Mouse (Mus musculus) heart, adult 8-10 months (tissue): ENCODE data around the gene Tbx2. TPM values are rescaled to one million over a fixed set of nuclear protein-coding genes. Genes with fewer than 3 reads are reported as not detected.

Experiments used
- DNase-seq: peaks from one replicate; pipeline ENCODE4 v3.0.0; 2022; ENCODE audit warnings: low spot score
- total RNA-seq, 4 experiments: library from RNA; stranded (reverse); gene quantifications; 2 replicates each; pipeline ENCODE4 v1.2.4; 2022

Gene Tbx2
- total RNA-seq, 4 experiments from 2014 or later: 4.1 to 6.6 (median 4.7) TPM

DNA sequence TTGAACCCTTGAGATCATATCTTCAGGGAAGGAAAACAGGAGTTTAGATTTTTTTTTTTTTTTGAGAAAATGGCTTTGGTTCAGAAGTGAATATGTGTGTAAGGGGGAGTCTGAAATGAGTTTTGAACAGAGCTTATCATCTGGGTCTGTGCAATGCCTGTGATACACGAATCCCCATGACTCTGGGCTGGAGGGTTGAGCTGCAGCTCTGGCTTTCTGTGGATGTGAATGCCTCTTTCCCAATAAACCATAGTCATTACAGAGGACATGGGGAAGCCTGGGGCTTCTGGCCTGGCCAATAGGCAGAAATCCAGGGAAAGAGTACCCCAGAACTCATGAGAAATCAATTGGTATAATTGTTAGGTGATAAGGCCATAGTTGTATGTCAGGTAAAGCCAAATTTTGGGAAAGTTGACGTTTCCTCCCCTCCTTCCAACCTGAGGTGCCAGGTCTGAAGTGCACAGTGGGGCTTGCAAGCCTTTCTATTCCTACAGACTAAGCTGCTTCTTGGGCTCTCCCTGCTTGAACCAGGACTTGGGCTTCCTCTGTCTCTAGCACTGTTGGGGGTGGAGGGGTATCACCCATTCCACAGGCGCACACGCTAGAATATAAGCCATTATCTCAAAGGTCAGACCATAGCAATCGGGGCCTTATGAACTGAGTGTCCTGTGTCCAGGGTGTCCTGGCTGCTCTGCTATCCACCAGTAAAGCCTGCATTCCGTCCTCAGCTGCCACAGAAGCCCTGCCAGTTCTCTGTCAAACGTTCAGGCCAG, 7.1 kb downstream of the Tbx2 start:
- DNase-seq: no peak

- DNase-seq: no peak
Measured at GRCm38 (mm10) chr11:85840031-85840802, 7.9 kb downstream of the Tbx2 start.

DNA sequence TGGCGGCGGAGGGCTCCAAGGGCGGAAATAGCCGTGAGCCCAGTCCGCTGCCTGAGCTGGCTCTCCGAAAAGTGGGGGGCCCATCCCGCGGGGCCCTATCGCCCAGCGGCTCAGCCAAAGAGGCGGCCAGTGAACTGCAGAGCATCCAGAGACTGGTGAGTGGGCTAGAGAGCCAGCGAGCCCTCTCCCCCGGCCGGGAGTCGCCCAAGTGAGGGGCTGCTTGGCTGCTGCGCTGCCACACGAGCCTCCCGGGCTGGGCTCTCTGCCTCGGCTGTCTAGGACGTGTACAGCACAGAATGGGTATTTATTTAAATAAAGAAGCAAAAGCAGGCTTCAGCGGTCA, 8.4 kb downstream of the Tbx2 start:
- no peak for DNase-seq

GRCm38 (mm10) chr11:85841211-85841681, 8.9 kb downstream of the Tbx2 start:
- no peak for DNase-seq

DNA sequence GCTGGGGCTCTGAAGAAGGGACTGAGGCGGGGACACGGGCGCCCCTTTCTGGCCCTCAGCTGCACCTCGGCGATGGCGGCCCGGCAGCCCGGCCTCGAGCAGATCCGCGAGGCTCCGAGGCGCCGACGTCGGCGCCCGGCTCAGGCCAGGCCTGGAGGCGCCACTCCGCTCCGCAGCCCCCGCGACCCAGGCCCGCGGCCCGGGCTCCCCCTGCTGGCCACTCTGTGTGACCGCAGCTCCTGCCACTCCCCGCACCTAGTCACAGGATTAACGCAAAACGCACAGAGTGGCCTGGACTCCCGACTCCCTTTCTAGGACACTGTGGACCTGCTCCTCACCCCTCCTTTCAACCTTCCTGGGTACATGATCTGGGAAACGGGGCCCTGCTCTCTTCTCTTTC, 9.6 kb downstream of the Tbx2 start:
- no peak for DNase-seq

DNA sequence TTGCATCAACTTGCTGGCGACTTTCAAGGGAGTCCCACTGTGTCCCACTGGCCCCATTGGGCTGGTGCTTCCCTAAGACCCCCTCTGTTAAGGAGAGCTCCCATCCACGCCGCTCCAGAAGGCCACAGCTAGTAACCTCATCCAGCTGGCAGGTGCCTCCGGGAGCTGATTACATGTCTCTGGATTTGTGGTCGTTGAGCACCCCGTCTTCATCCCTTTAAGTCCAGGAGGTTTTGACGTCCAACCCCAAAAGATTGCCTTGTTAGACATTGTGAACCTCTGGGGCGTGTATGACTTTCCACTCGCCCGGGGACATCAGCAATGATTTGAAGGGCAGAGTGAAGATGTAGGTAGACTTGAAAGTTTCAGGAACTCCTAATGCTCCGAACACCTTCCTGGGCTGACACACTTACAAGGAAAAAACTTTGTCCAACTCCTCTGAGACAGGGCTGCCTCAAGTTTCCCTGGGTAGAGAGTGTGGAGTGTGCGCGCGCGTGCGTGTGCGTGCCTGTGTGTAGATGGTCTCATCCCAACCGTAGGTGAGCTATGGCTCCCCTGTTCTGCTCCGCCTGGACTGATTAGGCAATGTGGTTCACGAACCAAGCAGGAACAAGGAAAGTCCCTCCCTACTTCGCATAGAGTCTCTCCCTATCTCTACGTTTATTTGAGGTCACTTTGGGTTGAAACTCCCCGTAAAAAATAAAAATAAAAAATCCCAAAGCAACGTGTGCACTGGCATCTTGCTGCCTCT, 10.4 kb downstream of the Tbx2 start:
- DNase-seq: no peak

- peak; percentile 73 for DNase-seq
Measured at GRCm38 (mm10) chr11:85843347-85843692, 11.0 kb downstream of the Tbx2 start.

DNA sequence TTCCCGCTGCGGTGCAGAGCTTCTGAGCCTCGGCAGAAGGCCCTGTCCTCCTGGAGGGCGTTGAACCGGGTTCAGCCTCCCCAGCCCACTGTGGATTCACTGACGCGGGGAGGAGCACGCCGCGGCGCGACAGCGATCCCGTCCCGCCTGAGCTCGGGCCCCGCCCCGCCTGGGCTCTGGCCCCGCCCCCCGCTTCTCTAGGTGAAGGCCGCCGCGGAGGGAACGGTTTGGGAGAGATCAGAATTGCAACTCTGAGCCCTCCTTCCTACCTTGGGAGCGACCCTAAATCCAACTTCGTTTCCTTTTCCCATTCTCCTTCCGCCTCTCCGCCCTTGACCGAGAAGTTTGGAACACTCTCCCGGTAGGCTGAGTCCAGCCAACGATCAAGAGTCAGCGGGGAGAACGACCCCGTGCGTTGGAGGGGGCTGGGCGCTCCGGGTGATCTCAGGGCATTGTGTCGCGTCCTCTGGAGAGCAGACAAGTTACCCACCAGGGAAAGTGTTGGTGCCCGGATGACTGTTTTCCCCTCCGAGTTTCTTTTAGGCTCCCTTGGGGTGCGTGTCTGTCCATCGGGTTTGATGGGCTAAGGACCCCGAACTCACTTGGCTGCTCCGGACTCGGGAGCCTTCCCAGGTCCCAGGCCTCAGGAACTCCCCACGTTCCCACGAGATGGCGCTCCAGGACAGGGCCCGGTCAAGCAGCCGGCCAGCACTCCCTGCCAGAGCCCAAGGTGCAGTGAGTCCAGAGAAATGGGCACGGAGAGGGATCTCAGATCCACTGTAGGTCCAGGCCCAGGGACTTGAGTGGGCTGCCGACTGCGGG, 12.0 kb downstream of the Tbx2 start:
- peak; percentile 91 for DNase-seq

GRCm38 (mm10) chr11:85844971-85845370, 12.6 kb downstream of the Tbx2 start:
- DNase-seq: no peak

GRCm38 (mm10) chr11:85845921-85846320, 13.6 kb downstream of the Tbx2 start:
- DNase-seq: peak; percentile 71

DNA sequence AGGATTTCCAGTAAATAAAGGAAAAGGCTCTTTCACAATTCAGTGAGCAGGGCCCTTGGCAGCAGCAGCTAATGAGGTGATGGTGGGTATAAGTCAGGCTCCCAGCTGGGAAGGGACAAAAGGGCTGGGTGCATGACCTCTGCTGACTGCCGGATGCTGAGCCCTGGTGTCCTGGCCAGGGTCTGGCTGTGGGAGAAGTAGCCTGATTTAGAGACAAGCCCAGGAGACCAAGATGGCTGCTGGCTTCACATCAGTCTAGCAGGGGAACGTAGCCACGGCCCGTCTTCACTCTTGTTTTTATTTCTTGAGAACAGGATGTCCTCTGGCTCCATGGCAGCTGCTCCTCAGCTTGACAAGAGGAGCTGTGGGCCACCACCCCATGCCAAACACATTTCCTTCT, 14.2 kb downstream of the Tbx2 start:
- peak; percentile 69 for DNase-seq

DNA sequence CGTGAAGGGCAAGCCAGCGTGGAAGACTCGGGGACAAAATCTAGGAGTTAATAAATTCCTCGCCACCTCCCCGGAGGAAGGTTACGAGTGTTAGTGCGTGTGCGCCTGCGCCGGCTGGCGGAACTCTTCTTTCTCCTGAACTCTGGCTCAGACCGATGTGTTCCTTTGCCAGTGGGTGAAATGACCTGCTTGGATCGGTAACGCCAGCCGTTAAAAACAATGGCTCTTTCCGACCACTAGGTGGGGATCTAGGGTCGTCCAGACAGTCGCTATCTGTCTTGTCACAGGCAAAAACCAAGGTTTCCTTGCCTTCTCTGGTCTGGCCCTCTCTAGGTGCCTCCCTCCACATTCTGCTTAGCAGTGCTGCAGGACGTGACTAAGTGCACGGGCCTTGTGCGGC, 16.7 kb downstream of the Tbx2 start:
- peak; percentile 75 for DNase-seq

DNA sequence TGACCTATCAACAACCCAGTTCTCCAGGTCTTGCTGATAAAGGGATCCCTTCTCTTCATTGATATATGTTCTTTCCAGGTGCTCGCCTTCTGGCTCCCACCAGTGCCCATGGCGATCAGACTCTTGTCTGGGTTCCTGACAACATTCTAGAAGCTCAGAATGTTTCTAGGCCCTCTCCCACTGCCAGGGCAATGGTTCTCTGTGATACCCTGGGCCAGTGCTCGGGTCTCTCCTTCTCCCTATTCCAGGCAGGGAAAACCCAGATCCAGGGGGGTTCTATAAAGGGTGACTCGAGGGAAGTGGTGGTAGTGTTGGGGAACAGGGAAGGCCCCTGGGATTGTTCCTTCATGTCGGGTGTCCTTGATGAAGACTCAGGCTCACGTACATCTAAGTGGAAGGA, 17.9 kb downstream of the Tbx2 start, which contains the start of gene Gm11444:
Gene Gm11444, minus strand, starts transcription at position 101 of the 400 bp plus-strand sequence.
- no peak for DNase-seq

GRCm38 (mm10) chr11:85850758-85851157, 18.4 kb downstream of the Tbx2 start:
- DNase-seq: no peak

DNA sequence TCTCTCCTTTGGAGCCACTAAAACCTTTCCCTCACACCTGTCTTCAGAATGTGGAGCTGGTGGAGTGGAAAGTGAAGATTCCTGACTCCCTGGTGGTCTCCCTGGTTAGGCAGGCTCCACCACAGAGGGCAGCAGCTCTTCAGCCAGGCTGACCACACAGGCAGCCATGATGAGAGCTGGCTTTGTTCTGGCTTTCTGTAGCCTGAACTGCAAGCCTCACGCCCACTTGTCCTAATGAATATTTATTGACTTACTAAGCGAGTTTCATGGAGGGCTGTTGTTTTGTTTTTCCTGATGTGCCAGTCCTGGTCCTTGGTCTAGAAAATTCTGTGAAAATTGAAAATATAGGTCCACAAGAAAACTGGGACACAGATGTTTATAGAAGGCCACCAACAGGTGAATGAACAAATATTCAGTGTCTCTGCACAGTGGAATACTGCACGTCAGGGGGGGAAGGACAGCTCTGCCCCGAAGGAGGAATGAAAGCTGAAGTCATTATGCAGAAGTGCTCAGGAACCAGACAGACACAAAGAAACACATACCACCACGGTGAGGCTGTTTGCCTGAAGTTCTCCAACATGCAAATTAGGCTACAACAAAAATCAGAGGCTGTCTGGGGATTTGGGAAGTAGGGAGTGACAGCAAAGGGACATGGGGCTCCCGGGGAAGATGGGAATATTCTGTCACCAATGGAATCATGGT, 25.8 kb downstream of the Tbx2 start:
- no peak for DNase-seq

DNA sequence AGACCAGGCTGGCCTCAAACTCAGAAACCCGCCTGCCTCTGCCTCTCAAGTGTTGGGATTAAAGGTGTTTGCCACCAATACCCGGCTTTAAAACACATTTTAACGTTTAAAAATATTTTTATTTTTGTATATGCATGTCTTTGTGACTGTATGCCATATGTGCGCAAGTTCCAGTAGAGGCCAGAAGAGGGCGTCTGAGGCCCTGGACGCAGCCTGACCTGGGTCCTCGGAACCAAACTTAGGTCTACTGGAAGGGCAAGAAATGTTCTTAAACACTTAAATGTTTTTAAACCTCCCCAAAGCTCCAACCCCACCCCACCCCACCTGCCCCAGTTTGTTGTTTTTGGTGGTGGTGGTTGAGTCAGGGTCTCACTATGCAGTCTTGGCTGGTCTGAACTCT, 32.0 kb downstream of the Tbx2 start:
- DNase-seq: no peak

DNA sequence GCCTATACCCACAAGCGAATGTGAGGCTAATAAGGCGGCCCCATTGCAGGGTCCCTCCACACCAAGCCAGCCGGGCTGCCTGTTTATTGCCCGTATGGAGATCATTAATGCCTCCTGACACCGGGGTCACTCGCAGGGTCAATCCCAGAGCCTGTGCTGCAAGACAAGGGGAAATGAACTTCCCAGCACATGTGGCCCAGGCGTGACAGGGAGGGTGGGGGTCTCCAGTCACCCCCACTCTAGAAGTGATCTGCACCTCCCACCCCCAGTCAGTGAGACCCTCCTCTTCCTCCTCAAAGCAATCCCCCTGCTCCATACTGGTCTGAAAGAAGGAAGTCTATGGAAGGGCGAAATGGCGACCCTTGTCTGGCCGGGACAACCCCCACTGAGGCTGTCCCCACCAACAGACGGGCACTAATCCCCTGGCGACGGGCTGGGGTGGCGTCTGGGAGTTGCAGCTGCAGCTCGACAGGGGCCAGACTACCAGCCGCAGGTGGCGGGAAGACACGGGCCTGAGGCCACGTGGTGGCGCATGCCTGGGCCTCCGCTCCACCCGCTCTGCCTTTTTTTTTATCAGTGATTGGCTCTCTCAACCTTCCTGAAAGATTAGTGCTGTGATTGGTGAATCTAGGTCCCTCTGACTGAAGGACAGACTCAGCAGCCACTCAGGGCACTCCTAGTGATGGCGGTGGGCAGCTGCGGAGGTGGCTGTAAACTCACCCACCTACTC, 43.9 kb downstream of the Tbx2 start:
- no peak for DNase-seq

- no peak for DNase-seq
Measured at GRCm38 (mm10) chr11:85884498-85884897, 52.1 kb downstream of the Tbx2 start.

- no peak for DNase-seq
Measured at GRCm38 (mm10) chr11:85885665-85886428, 53.5 kb downstream of the Tbx2 start, which contains the start of gene Tbx4. Gene Tbx4, plus strand, starts transcription at chr11:85886422.
